ENCODE assay signal across 20 mouse cellular contexts in the genomic region with DNA sequence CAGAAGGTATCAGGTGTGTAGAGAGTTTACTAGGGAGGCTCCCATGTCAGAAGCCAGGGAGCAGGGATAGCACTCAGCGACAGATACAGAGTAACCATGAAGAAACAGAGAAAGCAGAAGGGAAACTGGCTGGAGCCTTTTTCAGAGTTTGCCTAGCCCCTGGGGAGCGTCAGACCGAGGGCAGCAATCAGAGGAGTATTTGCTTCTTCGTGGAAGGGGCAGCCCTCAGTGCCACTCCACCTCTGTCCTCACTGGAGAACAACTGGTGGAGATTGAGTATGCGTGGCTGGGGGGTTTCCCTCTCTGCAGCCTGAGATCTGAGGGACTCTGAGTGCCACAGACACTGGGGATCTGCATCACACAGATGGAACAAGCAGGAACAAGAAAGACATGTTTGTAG. TPM values are rescaled to one million over a fixed set of nuclear protein-coding genes. Genes with fewer than 3 reads are reported as not detected.
"Had no signal": no experiment of that assay in that cellular context is flagged by ENCODE, and none has a peak within 500 bp of the region (broad histone marks: within the 10 kb centered on the region; RNA-seq: fewer than 3 reads in every experiment).

No protein-coding gene starts in this region.

- H3K36me3 ChIP-seq: midbrain, embryonic 10.5 days; midbrain, embryonic 12.5 days; neural tube, embryonic 13.5 days; neural tube, embryonic 15.5 days; stomach, embryonic 15.5 days had no signal

- ATAC-seq: midbrain, embryonic 16.5 days had no signal

- DNase-seq: lung, adult 18-20 months; lung, embryonic 14.5 days; lung, postnatal 10 days; lung, postnatal 4 days; midbrain, embryonic 14.5 days; retina, postnatal 1 day; right cerebral cortex, adult 18-20 months; right cerebral cortex, postnatal 25 days; right cerebral cortex, postnatal 4 days; spleen, adult 18-20 months; thymus, adult 18-20 months; thymus, postnatal 14 days; thymus, postnatal 36 days had no signal

- H3K27me3 ChIP-seq: midbrain, embryonic 12.5 days; neural tube, embryonic 13.5 days; neural tube, embryonic 15.5 days; stomach, embryonic 15.5 days had no signal

RNA-seq across cellular contexts. Expression of a gene that starts 17.9 kb away (rescaled TPM):
- total RNA-seq: megakaryocyte-erythroid progenitor cell, adult 5-6 weeks had no signal
